Mouse (Mus musculus) C2C12 (cell line): Measurements from ENCODE around the gene Socs3. TPM values are rescaled to one million over a fixed set of nuclear protein-coding genes. Genes with fewer than 3 reads are reported as not detected.
A peak's percentile ranks its signal among the peaks of the same experiment; 100 is the strongest.

Source experiments
- H3K27me3 ChIP-seq: one replicate; pipeline ENCODE4 v1.6.1; 2011; ENCODE audit not compliant: control insufficient read depth, insufficient read depth, insufficient read length
- H3K36me3 ChIP-seq: one replicate; pipeline ENCODE4 v1.6.1; 2011; ENCODE audit not compliant: control insufficient read depth, insufficient read depth
- H3K4me3 ChIP-seq: one replicate; pipeline ENCODE4 v1.5.1; 2011; ENCODE audit warnings: mild to moderate bottlenecking, control low read depth; ENCODE audit not compliant: poor library complexity, insufficient read depth, severe bottlenecking
- H3K79me2 ChIP-seq: one replicate; pipeline ENCODE4 v1.6.1; 2011; ENCODE audit not compliant: control insufficient read depth, insufficient read depth
- H3K79me3 ChIP-seq: one replicate; pipeline ENCODE4 v1.6.1; 2011; ENCODE audit warnings: low read depth, control low read depth
- H3ac ChIP-seq: one replicate; pipeline ENCODE3; 2011; ENCODE audit warnings: low read depth; ENCODE audit not compliant: control insufficient read depth, insufficient read length
- CEBPB ChIP-seq: IDR thresholded peaks from one replicate; pipeline ENCODE4 v1.6.1; 2011; ENCODE audit warnings: low read depth, mild to moderate bottlenecking, control low read depth, moderate library complexity
- CTCF ChIP-seq: IDR thresholded peaks from one replicate; pipeline ENCODE4 v1.5.1; 2011; ENCODE audit not compliant: control insufficient read depth, insufficient read depth, insufficient read length
- FOSL1 ChIP-seq: IDR thresholded peaks from one replicate; pipeline ENCODE4 v1.8.0; 2011; ENCODE audit warnings: mild to moderate bottlenecking, low read length; ENCODE audit not compliant: poor library complexity, insufficient read depth, severe bottlenecking
- MAX ChIP-seq: IDR thresholded peaks from one replicate; pipeline ENCODE4 v1.6.1; 2011; ENCODE audit warnings: mild to moderate bottlenecking, control low read depth
- MYOD1 ChIP-seq: IDR thresholded peaks from one replicate; pipeline ENCODE4 v1.6.1; 2011; ENCODE audit warnings: low read depth; ENCODE audit not compliant: control insufficient read depth, insufficient read length
- MYOG ChIP-seq: IDR thresholded peaks from one replicate; pipeline ENCODE4 v1.6.1; 2011; ENCODE audit not compliant: control insufficient read depth, insufficient read length; ENCODE audit errors: extremely low read depth
- USF1 ChIP-seq: IDR thresholded peaks from one replicate; pipeline ENCODE4 v1.6.1; 2011; ENCODE audit warnings: low read depth, mild to moderate bottlenecking, control low read depth, moderate library complexity
- polyA plus RNA-seq: library from polyadenylated mRNA; unstranded; fragments of >200 nt; fragmentation: generic; extraction: Trizol; gene quantifications from one replicate; pipeline ENCODE4 v1.2.1, GENCODE M21; 2012; ENCODE audit warnings: missing spikeins

Socs3 gene
- polyA plus RNA-seq, 1 experiment: 12.5 TPM

GRCm38 (mm10) chr11:117993190-117994175 is 23.6 kb upstream of the Socs3 start:
- Histone ChIP-seq H3K79me2 (peaks cover 99% of the 10 kb centered on the region), H3K36me3 (peaks cover 17% of the 10 kb centered on the region), H3ac (no peak overlapping the region), H3K27me3 (no peaks in the 10 kb centered on the region), H3K79me3 (peaks cover 91% of the 10 kb centered on the region), H3K4me3 (no peak overlapping the region)
- TF ChIP-seq MYOD1: no peak
- no peak for TF ChIP-seq USF1
- no peak for TF ChIP-seq MYOG
- TF ChIP-seq CEBPB: no peak
- TF ChIP-seq FOSL1: no peak
- no peak for TF ChIP-seq MAX
- no peak for TF ChIP-seq CTCF

GRCm38 (mm10) chr11:117991502-117992470 is 21.9 kb upstream of the Socs3 start:
- Histone ChIP-seq H3K4me3 (no peak overlapping the region), H3K79me2 (peaks cover 99% of the 10 kb centered on the region), H3K79me3 (peaks cover 92% of the 10 kb centered on the region), H3K36me3 (peaks cover 2% of the 10 kb centered on the region), H3ac (peak overlapping the region; percentile 10), H3K27me3 (no peaks in the 10 kb centered on the region)
- TF ChIP-seq MYOG (no peak), CEBPB (peak; percentile 89)

GRCm38 (mm10) chr11:117989926-117990325 is 20.1 kb upstream of the Socs3 start:
- no peak overlapping the region for H3K4me3 ChIP-seq
- no peak overlapping the region for H3ac ChIP-seq
- peaks cover 73% of the 10 kb centered on the region for H3K79me3 ChIP-seq
- no peaks in the 10 kb centered on the region for H3K36me3 ChIP-seq
- no peaks in the 10 kb centered on the region for H3K27me3 ChIP-seq
- no peak for TF ChIP-seq USF1
- no peak for TF ChIP-seq FOSL1
- TF ChIP-seq CTCF: no peak
- peak; percentile 57 for TF ChIP-seq MAX
- TF ChIP-seq CEBPB: no peak
- peak; percentile 43 for TF ChIP-seq MYOD1
- no peak for TF ChIP-seq MYOG
- H3K79me2 ChIP-seq: peaks cover 82% of the 10 kb centered on the region

GRCm38 (mm10) chr11:117989241-117989640 is 19.4 kb upstream of the Socs3 start:
- Histone ChIP-seq H3K27me3 (no peaks in the 10 kb centered on the region), H3K79me2 (peaks cover 75% of the 10 kb centered on the region), H3K79me3 (peaks cover 66% of the 10 kb centered on the region), H3ac (no peak overlapping the region), H3K4me3 (no peak overlapping the region), H3K36me3 (no peaks in the 10 kb centered on the region)
- TF ChIP-seq MYOD1 (peak; percentile 78), FOSL1 (no peak), MAX (peak; percentile 41)

- Histone ChIP-seq H3K27me3 (no peaks in the 10 kb centered on the region), H3K36me3 (no peaks in the 10 kb centered on the region), H3K79me2 (peaks cover 62% of the 10 kb centered on the region), H3K4me3 (peak overlapping the region; percentile 92), H3ac (peak overlapping the region; percentile 55), H3K79me3 (peaks cover 53% of the 10 kb centered on the region)
- TF ChIP-seq FOSL1 (no peak), USF1 (peak; percentile 85)
These were observed 18.1 kb upstream of the Socs3 start for GRCm38 (mm10) chr11:117987968-117988367.

DNA sequence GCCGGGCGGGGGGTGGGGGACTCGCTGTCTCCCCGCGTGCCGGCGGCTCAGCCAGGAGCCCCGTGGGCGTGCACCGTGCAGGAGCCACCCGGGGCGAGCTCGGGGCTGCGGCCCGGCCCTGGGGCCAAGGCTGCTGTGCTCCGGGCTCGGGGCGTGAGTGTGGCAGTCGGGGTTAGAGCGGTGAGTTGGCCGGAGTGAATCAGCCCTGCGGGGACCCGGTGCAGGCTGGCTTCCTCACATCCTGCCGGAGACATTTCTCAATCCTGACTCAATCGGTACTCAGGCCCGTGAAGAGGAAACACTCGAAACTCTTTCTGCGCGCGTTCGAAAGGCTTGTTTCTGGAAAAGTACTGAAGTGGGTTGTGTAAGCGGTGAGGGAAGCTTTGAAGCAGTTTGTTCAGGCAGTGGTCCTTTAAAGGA is 17.2 kb upstream of the Socs3 start:
- no peaks in the 10 kb centered on the region for H3K27me3 ChIP-seq
- H3K79me2 ChIP-seq: peaks cover 53% of the 10 kb centered on the region
- H3ac ChIP-seq: peak overlapping the region; percentile 96
- TF ChIP-seq FOSL1 (no peak), CEBPB (peak; percentile 34)
- peaks cover 44% of the 10 kb centered on the region for H3K79me3 ChIP-seq
- peak overlapping the region; percentile 92 for H3K4me3 ChIP-seq
- H3K36me3 ChIP-seq: no peaks in the 10 kb centered on the region
